Mouse (Mus musculus) liver, embryonic 14.5 days (tissue): Measurements from ENCODE around the gene Frmd4a.

ENCODE experiments used
- CTCF ChIP-seq: IDR thresholded peaks from 2 replicates; pipeline ENCODE4 v1.5.1; 2016; ENCODE audit warnings: antibody characterized with exemption, low read depth, control low read depth
- EP300 ChIP-seq: IDR thresholded peaks from 2 replicates; pipeline ENCODE4 v1.6.1; 2016; ENCODE audit warnings: antibody characterized with exemption, low read depth

GRCm38 (mm10) chr2:4535187-4535864, 517.8 kb downstream of the Frmd4a start:
- TF ChIP-seq CTCF: no peak
- TF ChIP-seq EP300: no peak
